Mouse (Mus musculus): ENCODE measurements at regions not wholly inside any gene's neighbourhood (a gene's known extent, or its start where the extent isn't known, plus 50 kb on each side); places are given as distances from the start of the nearest gene placed in this dataset.

DNA sequence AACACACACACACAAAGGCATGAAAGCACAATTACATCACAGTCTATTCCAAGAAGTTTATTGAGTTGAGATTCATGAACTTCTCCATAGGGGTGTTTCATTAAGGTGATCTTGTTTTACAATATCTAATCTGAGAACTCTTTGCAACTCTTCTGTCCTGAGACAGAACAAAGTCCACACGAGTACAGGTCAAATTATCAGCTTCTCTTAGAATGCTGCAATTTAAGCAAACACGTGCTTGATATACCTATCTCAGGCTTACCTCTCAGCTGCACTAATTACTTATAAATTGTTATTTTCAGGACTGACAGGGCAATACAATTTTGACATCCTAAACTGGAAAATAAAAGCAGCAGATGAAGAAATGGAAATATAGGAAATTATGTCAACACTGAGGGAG, 57.0 kb upstream of the Slc5a12 start:
- no peaks in the 10 kb centered on the region for H3K79me2 ChIP-seq (ENCODE audit: control insufficient read depth, insufficient read depth, low read length, poor library complexity)
- H3K9me3 ChIP-seq (replicated peaks; ENCODE audit: insufficient read depth, low read length), result no peaks in the 10 kb centered on the region
- no peak for DNase-seq (ENCODE audit: low read depth, low spot score)

DNA sequence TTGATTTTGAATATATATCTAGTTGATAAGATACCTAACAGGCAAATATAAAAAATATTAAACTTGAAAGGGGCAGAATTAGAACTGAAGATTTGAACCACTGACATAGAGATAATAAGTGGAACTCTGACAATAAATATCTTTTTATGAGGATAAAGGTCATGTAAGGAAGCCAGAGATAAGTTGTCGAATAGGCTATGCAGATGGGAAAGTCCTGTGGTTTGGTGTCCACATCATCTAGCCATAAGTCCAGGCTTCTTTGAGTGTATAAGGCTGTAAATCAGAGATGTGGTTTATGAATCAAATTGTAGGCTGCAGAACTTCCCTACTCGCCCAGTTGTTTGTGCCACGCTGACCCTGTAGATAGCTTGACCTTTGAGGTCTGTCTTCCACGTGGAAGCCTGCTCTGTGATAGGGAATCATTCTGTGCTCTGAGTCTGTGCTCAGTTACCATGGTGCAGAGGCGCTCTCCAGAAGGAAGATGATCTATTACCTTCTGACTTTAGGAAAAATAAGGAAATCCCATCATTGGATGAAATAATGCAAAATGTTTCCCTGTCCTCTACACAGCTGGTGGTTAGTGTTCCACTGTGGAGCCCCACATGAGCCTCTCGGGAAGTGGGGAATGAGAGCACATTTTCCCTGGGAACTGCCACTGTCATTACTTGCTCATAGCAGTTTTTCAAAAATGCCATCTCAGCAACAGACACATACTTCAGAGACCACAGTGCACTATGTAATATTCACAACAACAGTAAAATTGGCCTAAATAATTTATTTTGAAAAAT, 56.3 kb upstream of the Slc5a12 start:
- no peaks in the 10 kb centered on the region for H3K27me3 ChIP-seq (ENCODE audit: control insufficient read depth in 1 of 2, insufficient read depth in 2 of 2, low read length in 2 of 2)
- TF ChIP-seq USF2 (IDR thresholded peaks at IDR 0.05; ENCODE audit: borderline replicate concordance in 1 of 2, insufficient read depth in 1 of 2, low read depth in 1 of 2, low read length in 2 of 2) (no peak), ZNF384 (IDR thresholded peaks at IDR 0.05; ENCODE audit: low read depth, low read length) (no peak), EP300 (IDR thresholded peaks at IDR 0.05; ENCODE audit: low read depth in 1 of 2, low read length in 2 of 2) (no peak), MYB (IDR thresholded peaks at IDR 0.05; ENCODE audit: low read depth, low read length) (no peak), GATA1 (IDR thresholded peaks at IDR 0.05; ENCODE audit: low read depth, low read length) (no peak), ETS1 (IDR thresholded peaks at IDR 0.05; ENCODE audit: low read depth, low read length) (no peak), MAZ (IDR thresholded peaks at IDR 0.05; ENCODE audit: low read depth, low read length) (no peak), KAT2A (conservative IDR thresholded peaks at IDR 0.05; ENCODE audit: low read depth, low read length) (no peak), MEF2A (IDR thresholded peaks at IDR 0.05; ENCODE audit: extremely low read depth, insufficient replicate concordance, low read depth, low read length, poor library complexity, severe bottlenecking) (no peak), RCOR1 (IDR thresholded peaks at IDR 0.05; ENCODE audit: low read depth, low read length) (no peak), NRF1 (IDR thresholded peaks at IDR 0.05; ENCODE audit: insufficient read depth, low read depth, low read length, poor library complexity, severe bottlenecking) (no peak), USF1 (IDR thresholded peaks at IDR 0.05; ENCODE audit: low read depth, low read length) (no peak), ZMIZ1 (IDR thresholded peaks at IDR 0.05; ENCODE audit: low read depth, low read length) (no peak), GABPA (IDR thresholded peaks at IDR 0.05; ENCODE audit: low read depth, low read length) (no peak)
- H3K36me3 ChIP-seq (ENCODE audit: control insufficient read depth in 1 of 2, insufficient read depth in 2 of 2, low read length in 2 of 2), result no peaks in the 10 kb centered on the region
- no peak for DNase-seq (ENCODE audit: low read depth, low spot score)
- no peaks in the 10 kb centered on the region for H3K79me2 ChIP-seq (ENCODE audit: control insufficient read depth, insufficient read depth, low read length, poor library complexity)
- no peak overlapping the region for H3K4me3 ChIP-seq (ENCODE audit: control insufficient read depth in 1 of 2, insufficient read depth in 1 of 2, low read depth in 2 of 2, low read length in 2 of 2)
- H3K27ac ChIP-seq (ENCODE audit: control insufficient read depth, low read depth, low read length), result no peak overlapping the region
- H3K9ac ChIP-seq (ENCODE audit: control insufficient read depth, low read depth, low read length, poor library complexity, severe bottlenecking), result no peak overlapping the region
- no peaks in the 10 kb centered on the region for H3K9me3 ChIP-seq (replicated peaks; ENCODE audit: insufficient read depth, low read length)
- no peaks in the 10 kb centered on the region for H3K4me1 ChIP-seq (ENCODE audit: control insufficient read depth in 1 of 2, insufficient read depth in 2 of 2, low read length in 2 of 2)

More for the DNA sequence above, 57.0 kb upstream of the Slc5a12 start:
- H3K27ac ChIP-seq (ENCODE audit: control insufficient read depth, low read depth, low read length), result no peak overlapping the region
- TF ChIP-seq MXI1 (IDR thresholded peaks at IDR 0.05; ENCODE audit: low read depth, low read length) (no peak), CHD1 (IDR thresholded peaks at IDR 0.05; ENCODE audit: low read depth, low read length) (no peak), KAT2A (conservative IDR thresholded peaks at IDR 0.05; ENCODE audit: low read depth, low read length) (no peak), GABPA (IDR thresholded peaks at IDR 0.05; ENCODE audit: low read depth, low read length) (no peak), ZKSCAN1 (IDR thresholded peaks at IDR 0.05; ENCODE audit: low read depth, low read length) (no peak), NELFE (IDR thresholded peaks at IDR 0.05; ENCODE audit: low read depth, low read length) (no peak), SMC3 (IDR thresholded peaks at IDR 0.05; ENCODE audit: low read depth, low read length) (no peak), JUND (IDR thresholded peaks at IDR 0.05; ENCODE audit: low read depth, low read length) (no peak), USF1 (IDR thresholded peaks at IDR 0.05; ENCODE audit: low read depth, low read length) (no peak), ZC3H11A (IDR thresholded peaks at IDR 0.05; ENCODE audit: low read depth, low read length) (no peak), POLR2A (IDR thresholded peaks at IDR 0.05; ENCODE audit: control insufficient read depth in 1 of 2, insufficient read depth in 1 of 2, low read depth in 1 of 2, low read length in 2 of 2, poor library complexity in 1 of 2) (no peak), TCF12 (IDR thresholded peaks at IDR 0.05; ENCODE audit: low read depth, low read length) (no peak), MAFK (IDR thresholded peaks at IDR 0.05; ENCODE audit: borderline replicate concordance, low read depth, low read length) (no peak), MAZ (IDR thresholded peaks at IDR 0.05; ENCODE audit: low read depth, low read length) (no peak), GATA1 (IDR thresholded peaks at IDR 0.05; ENCODE audit: low read depth, low read length) (no peak), POLR2AphosphoS5 (IDR thresholded peaks at IDR 0.05; ENCODE audit: borderline replicate concordance, low read depth, low read length) (no peak), TAL1 (IDR thresholded peaks at IDR 0.05; ENCODE audit: low read length) (no peak)
- H3K27me3 ChIP-seq (ENCODE audit: control insufficient read depth in 1 of 2, insufficient read depth in 2 of 2, low read length in 2 of 2), result no peaks in the 10 kb centered on the region
- no peak overlapping the region for H3K9ac ChIP-seq (ENCODE audit: control insufficient read depth, low read depth, low read length, poor library complexity, severe bottlenecking)
- no peak overlapping the region for H3K4me3 ChIP-seq (ENCODE audit: control insufficient read depth in 1 of 2, insufficient read depth in 1 of 2, low read depth in 2 of 2, low read length in 2 of 2)
- no peaks in the 10 kb centered on the region for H3K4me1 ChIP-seq (ENCODE audit: control insufficient read depth in 1 of 2, insufficient read depth in 2 of 2, low read length in 2 of 2)
- no peaks in the 10 kb centered on the region for H3K36me3 ChIP-seq (ENCODE audit: control insufficient read depth in 1 of 2, insufficient read depth in 2 of 2, low read length in 2 of 2)
